Mouse (Mus musculus): ENCODE measurements around the gene Zfp750. TPM values are rescaled to one million over a fixed set of nuclear protein-coding genes. Genes with fewer than 3 reads are reported as not detected.

Zfp750 gene
- polyA plus RNA-seq, 1 experiment from 2014 or later = 1.1 TPM

DNA sequence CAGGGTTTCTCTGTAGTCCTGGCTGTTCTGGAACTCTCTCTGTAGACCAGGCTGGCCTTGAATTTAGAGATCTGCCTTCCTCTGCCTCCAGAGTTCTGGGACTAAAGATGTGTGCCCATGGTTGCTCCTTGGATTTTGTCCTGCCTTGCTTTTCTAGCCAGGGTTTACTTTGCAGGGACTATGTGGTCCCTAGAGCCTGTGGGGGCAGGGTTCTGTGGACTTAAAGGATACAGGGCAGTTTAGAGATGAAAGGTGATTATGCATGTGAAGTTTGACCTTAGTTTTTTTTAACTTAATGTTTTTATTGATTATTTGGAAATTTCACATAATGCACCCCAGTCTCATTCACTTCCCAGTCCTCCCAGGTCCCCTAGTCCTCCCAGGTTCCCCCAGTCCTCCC, 28.5 kb downstream of the Zfp750 start:
- peaks cover 22% of the 10 kb centered on the region for H3K36me3 ChIP-seq
- H3K27me3 ChIP-seq (ENCODE audit: insufficient read depth, poor library complexity, severe bottlenecking) = no peaks in the 10 kb centered on the region
- no peak overlapping the region for H3K27ac ChIP-seq
- no peaks in the 10 kb centered on the region for H3K9me3 ChIP-seq
- no peaks in the 10 kb centered on the region for H3K4me1 ChIP-seq (replicated peaks)
- no peak for DNase-seq (ENCODE audit: low spot score)
- H3K4me3 ChIP-seq = no peak overlapping the region

GRCm38 (mm10) chr11:121485882-121486281, 33.3 kb downstream of the Zfp750 start:
- peaks cover 29% of the 10 kb centered on the region for H3K36me3 ChIP-seq
- H3K27me3 ChIP-seq (ENCODE audit: insufficient read depth, poor library complexity, severe bottlenecking) = no peaks in the 10 kb centered on the region
- H3K4me1 ChIP-seq (replicated peaks) = no peaks in the 10 kb centered on the region
- no peaks in the 10 kb centered on the region for H3K9me3 ChIP-seq
- WGBS = 92% methylated on average over 9 of the region's 9 CpGs
- DNase-seq (ENCODE audit: low spot score) = no peak
- no peak overlapping the region for H3K27ac ChIP-seq
- H3K4me3 ChIP-seq = no peak overlapping the region

DNA sequence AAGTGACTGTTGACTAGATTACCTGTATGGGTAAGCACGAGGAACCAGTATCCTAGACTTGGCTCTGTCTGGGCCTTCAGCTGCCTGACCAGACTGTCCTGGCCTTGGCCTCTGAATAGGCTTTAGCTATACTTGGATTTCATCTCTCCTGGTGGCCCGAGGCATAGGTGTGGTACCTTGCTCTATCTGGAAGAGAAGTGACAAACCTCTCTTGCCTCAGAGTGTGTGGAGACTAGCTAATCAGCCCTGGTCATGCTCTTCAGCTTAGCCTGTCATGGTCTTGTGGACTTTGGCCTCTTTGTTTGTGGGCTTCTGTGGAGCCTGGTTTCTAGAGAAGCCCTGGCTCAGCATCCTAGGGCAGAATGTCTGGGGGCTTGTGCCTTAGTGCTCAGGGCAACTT, 38.0 kb downstream of the Zfp750 start:
- Histone ChIP-seq H3K4me3 (no peak overlapping the region), H3K36me3 (peaks cover 60% of the 10 kb centered on the region), H3K27ac (no peak overlapping the region), H3K9me3 (no peaks in the 10 kb centered on the region), H3K4me1 (replicated peaks) (no peaks in the 10 kb centered on the region), H3K27me3 (ENCODE audit: insufficient read depth, poor library complexity, severe bottlenecking) (no peaks in the 10 kb centered on the region)
- DNase-seq (ENCODE audit: low spot score) = no peak
- WGBS = 95% methylated on average over 2 of the region's 2 CpGs

GRCm38 (mm10) chr11:121479476-121480203, 39.5 kb downstream of the Zfp750 start:
- Histone ChIP-seq H3K36me3 (peaks cover 67% of the 10 kb centered on the region), H3K9me3 (no peaks in the 10 kb centered on the region), H3K27ac (no peak overlapping the region), H3K27me3 (ENCODE audit: insufficient read depth, poor library complexity, severe bottlenecking) (no peaks in the 10 kb centered on the region), H3K4me3 (no peak overlapping the region), H3K4me1 (replicated peaks) (no peaks in the 10 kb centered on the region)
- DNase-seq (ENCODE audit: low spot score) = no peak
- WGBS = 92% methylated on average over 15 of the region's 15 CpGs

DNA sequence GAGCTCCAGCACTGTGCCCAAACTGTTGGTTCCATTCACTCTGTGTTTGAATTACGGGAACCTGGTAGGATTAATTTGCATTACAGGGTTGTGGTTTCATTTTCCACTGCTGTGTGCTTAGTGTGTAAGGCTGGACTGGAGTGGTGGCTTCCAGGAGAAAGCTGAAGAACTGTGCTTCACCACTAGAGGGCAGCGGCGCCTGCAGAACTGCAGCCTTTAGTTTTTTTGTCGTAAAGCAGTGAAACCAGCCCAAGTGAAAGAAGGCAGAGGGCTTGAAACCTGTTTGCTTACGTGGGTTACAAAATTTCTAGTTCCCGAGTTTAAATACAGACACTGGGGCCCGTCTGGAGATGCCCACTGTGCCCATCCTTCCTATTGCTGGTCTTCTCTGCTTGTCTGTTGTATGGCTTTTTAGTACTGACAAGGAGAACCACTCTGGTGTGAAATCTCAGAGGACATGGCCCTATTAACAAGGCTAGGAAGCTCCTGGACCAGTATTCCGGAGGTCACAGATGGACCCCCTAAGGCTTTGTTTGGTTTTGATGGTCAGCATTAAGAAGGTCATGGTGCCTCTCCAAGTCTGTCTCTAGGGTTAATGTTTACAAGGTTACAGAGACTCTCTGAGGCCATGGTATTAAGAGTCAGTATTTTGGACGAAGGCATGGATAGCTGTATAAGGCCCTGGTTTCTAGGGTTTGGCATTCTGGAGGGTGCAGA, 43.3 kb downstream of the Zfp750 start:
- Histone ChIP-seq H3K27me3 (ENCODE audit: insufficient read depth, poor library complexity, severe bottlenecking) (no peaks in the 10 kb centered on the region), H3K4me3 (no peak overlapping the region), H3K4me1 (replicated peaks) (0 out of 2 replicates have a peak, but pooled peaks cover 7% of the 10 kb centered on the region), H3K27ac (no peak overlapping the region), H3K9me3 (no peaks in the 10 kb centered on the region), H3K36me3 (peaks cover 43% of the 10 kb centered on the region)
- WGBS = 39% methylated on average over 9 of the region's 9 CpGs
- peak; percentile 69 for DNase-seq (ENCODE audit: low spot score)

GRCm38 (mm10) chr11:121474831-121475230, 44.3 kb downstream of the Zfp750 start:
- Histone ChIP-seq H3K9me3 (no peaks in the 10 kb centered on the region), H3K27me3 (ENCODE audit: insufficient read depth, poor library complexity, severe bottlenecking) (no peaks in the 10 kb centered on the region), H3K4me3 (no peak overlapping the region), H3K27ac (no peak overlapping the region), H3K4me1 (replicated peaks) (0 out of 2 replicates have a peak, but pooled peaks cover 10% of the 10 kb centered on the region), H3K36me3 (peaks cover 40% of the 10 kb centered on the region)
- DNase-seq (ENCODE audit: low spot score) = no peak
- 83% methylated on average over 3 of the region's 3 CpGs for WGBS

DNA sequence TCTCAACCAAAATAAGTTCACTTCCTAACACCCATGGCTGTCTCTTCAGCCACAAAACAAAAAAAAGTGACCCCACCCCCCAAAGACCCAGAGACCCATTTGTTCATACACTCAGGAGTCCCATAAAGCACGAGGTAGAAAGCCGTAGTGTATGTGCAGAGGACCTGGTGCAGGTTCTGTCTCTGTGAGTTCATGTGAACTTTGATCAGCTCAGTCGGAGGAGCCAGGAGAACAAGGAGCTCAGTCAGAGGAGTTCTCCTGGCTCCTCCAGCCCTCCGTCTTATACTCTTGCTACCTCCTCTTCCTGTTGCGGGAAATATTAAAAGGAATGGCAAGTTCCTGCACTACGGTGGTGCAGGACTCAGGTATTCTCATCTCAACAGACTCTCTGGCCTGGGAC, 51.7 kb downstream of the Zfp750 start:
- DNase-seq (ENCODE audit: low spot score) = no peak
- Histone ChIP-seq H3K9me3 (no peaks in the 10 kb centered on the region), H3K36me3 (peaks cover 65% of the 10 kb centered on the region), H3K4me3 (no peak overlapping the region), H3K4me1 (replicated peaks) (0 out of 2 replicates have a peak, but pooled peaks cover 10% of the 10 kb centered on the region), H3K27ac (no peak overlapping the region), H3K27me3 (ENCODE audit: insufficient read depth, poor library complexity, severe bottlenecking) (no peaks in the 10 kb centered on the region)
- 94% methylated on average over 6 of the region's 6 CpGs for WGBS

Other genes starting within 250 kb of the Zfp750 start
- 97.6 and 99.9 TPM in 2 replicates for gene Wdr45b, start 164.9 kb downstream of the Zfp750 start, polyA plus RNA-seq (2016; fragmentation: Nextera tagmentation; extraction: Ambion mirVana)
- 2.3 and 3.1 TPM in 2 replicates for gene Rab40b, start 131.1 kb downstream of the Zfp750 start, polyA plus RNA-seq (2016; fragmentation: Nextera tagmentation; extraction: Ambion mirVana)
- gene Fn3krp, start 97.9 kb downstream of the Zfp750 start, polyA plus RNA-seq (2016; fragmentation: Nextera tagmentation; extraction: Ambion mirVana) = 6.9 and 7.6 TPM in 2 replicates
- gene Fn3k, start 84.4 kb downstream of the Zfp750 start, polyA plus RNA-seq (2016; fragmentation: Nextera tagmentation; extraction: Ambion mirVana) = 2.0 and 2.8 TPM in 2 replicates
- 59.0 and 61.8 TPM in 2 replicates for gene Tbcd, start 67.4 kb downstream of the Zfp750 start, polyA plus RNA-seq (2016; fragmentation: Nextera tagmentation; extraction: Ambion mirVana)
- 7.3 and 7.6 TPM in 2 replicates for gene B3gntl1, start 153.8 kb upstream of the Zfp750 start, polyA plus RNA-seq (2016; fragmentation: Nextera tagmentation; extraction: Ambion mirVana)
- gene Metrnl, start 182.2 kb upstream of the Zfp750 start, polyA plus RNA-seq (2016; fragmentation: Nextera tagmentation; extraction: Ambion mirVana) = 22.1 and 33.2 TPM in 2 replicates

Data from hindbrain, embryonic 10.5 days (tissue).